Mouse (Mus musculus) limb, embryonic 10.5 days (tissue): ENCODE measurements around the gene Zfp987. TPM values are rescaled to one million over a fixed set of nuclear protein-coding genes. Genes with fewer than 3 reads are reported as not detected.
A peak's percentile ranks its signal among the peaks of the same experiment; 100 is the strongest.
"Not testable (repeated sequence)": the region's sequence is repeated elsewhere in the genome, so short reads cannot be mapped to it uniquely, and the experiment has no call there.

Experiments used
- DNase-seq: peaks from one replicate; pipeline ENCODE4 v3.0.0-alpha.2; 2017; ENCODE audit warnings: low spot score
- H3K27ac ChIP-seq: fragments of 300-500 bp; sonication (generic); 2 replicates; pipeline ENCODE4 v1.5.1; 2016; ENCODE audit warnings: mild to moderate bottlenecking
- H3K27me3 ChIP-seq: fragments of 300-500 bp; sonication (generic); 2 replicates; pipeline ENCODE4 v1.6.1; 2016; ENCODE audit warnings: low read depth, mild to moderate bottlenecking; ENCODE audit not compliant: poor library complexity, severe bottlenecking
- H3K36me3 ChIP-seq: fragments of 300-500 bp; sonication (generic); 2 replicates; pipeline ENCODE4 v1.6.1; 2016; ENCODE audit warnings: mild to moderate bottlenecking, moderate library complexity
- H3K4me1 ChIP-seq: fragments of 300-500 bp; sonication (generic); 2 replicates; pipeline ENCODE4 v1.6.1; 2016
- H3K4me3 ChIP-seq: fragments of 300-500 bp; sonication (generic); 2 replicates; pipeline ENCODE4 v1.5.1; 2016; ENCODE audit warnings: mild to moderate bottlenecking, moderate library complexity
- H3K9me3 ChIP-seq: fragments of 300-500 bp; sonication (generic); replicated peaks from 2 replicates; pipeline ENCODE4 v1.6.1; 2016; ENCODE audit warnings: mild to moderate bottlenecking
- WGBS: fragments of 180-500 bp; shearing (Covaris S2); methylation state at CpG from one replicate; pipeline ENCODE4 v1.1.7; 2016; 5-methylcytosine and 5-hydroxymethylcytosine counted together
- polyA plus RNA-seq: library from polyadenylated mRNA; unstranded; fragments of >200 nt; fragmentation: Nextera tagmentation; extraction: Ambion mirVana; gene quantifications from 2 replicates; pipeline ENCODE4 v1.2.1, GENCODE M21; 2016

Zfp987 gene
- polyA plus RNA-seq = 0.09 TPM in 2 replicates

- not testable (repeated sequence) for H3K4me3 ChIP-seq, H3K4me1 ChIP-seq, H3K9me3 ChIP-seq, H3K36me3 ChIP-seq, DNase-seq, H3K27me3 ChIP-seq, H3K27ac ChIP-seq
- 85% methylated on average over 3 of the region's 3 CpGs for WGBS
Observed at GRCm38 (mm10) chr4:146096998-146097397, at the start of gene Zfp987. Zfp987 (plus strand) TSS chr4:146097298.

- H3K9me3 ChIP-seq = peaks cover 17% of the 10 kb centered on the region; the same call in 1 of the 2 replicates
- WGBS = 87% methylated on average over 1 of the region's 1 CpGs
- not testable (repeated sequence) for DNase-seq, H3K27me3 ChIP-seq, H3K36me3 ChIP-seq, H3K27ac ChIP-seq, H3K4me1 ChIP-seq, H3K4me3 ChIP-seq
Observed at GRCm38 (mm10) chr4:146052536-146052935, 44.6 kb upstream of the Zfp987 start.

- not testable (repeated sequence) for H3K36me3 ChIP-seq, H3K27ac ChIP-seq, H3K4me3 ChIP-seq, DNase-seq, H3K4me1 ChIP-seq, H3K27me3 ChIP-seq
- H3K9me3 ChIP-seq = peaks cover 20% of the 10 kb centered on the region; the same call in 1 of the 2 replicates
- WGBS = 86% methylated on average over 2 of the region's 2 CpGs
Observed at GRCm38 (mm10) chr4:146053445-146053844, 43.7 kb upstream of the Zfp987 start.

GRCm38 (mm10) chr4:146055335-146055734 is 41.8 kb upstream of the Zfp987 start:
- no peaks in the 10 kb centered on the region for H3K4me1 ChIP-seq
- H3K27ac ChIP-seq = no peak overlapping the region
- H3K4me3 ChIP-seq = no peak overlapping the region
- H3K9me3 ChIP-seq = peaks cover 27% of the 10 kb centered on the region
- 70% methylated on average over 2 of the region's 2 CpGs for WGBS
- no peak for DNase-seq
- H3K36me3 ChIP-seq = no peaks in the 10 kb centered on the region
- no peaks in the 10 kb centered on the region for H3K27me3 ChIP-seq

GRCm38 (mm10) chr4:146058646-146059045 is 38.5 kb upstream of the Zfp987 start:
- H3K36me3 ChIP-seq, DNase-seq, H3K27ac ChIP-seq, H3K27me3 ChIP-seq, H3K4me3 ChIP-seq, H3K4me1 ChIP-seq: not testable (repeated sequence)
- WGBS = 94% methylated on average over 12 of the region's 12 CpGs
- peaks cover 43% of the 10 kb centered on the region for H3K9me3 ChIP-seq

GRCm38 (mm10) chr4:146059078-146059477 is 38.0 kb upstream of the Zfp987 start:
- H3K9me3 ChIP-seq = peaks cover 43% of the 10 kb centered on the region
- H3K27me3 ChIP-seq, H3K4me3 ChIP-seq, DNase-seq, H3K4me1 ChIP-seq, H3K27ac ChIP-seq, H3K36me3 ChIP-seq: not testable (repeated sequence)
- 94% methylated on average over 4 of the region's 4 CpGs for WGBS

- DNase-seq, H3K36me3 ChIP-seq, H3K27me3 ChIP-seq, H3K4me1 ChIP-seq, H3K4me3 ChIP-seq, H3K27ac ChIP-seq: not testable (repeated sequence)
- H3K9me3 ChIP-seq = peaks cover 41% of the 10 kb centered on the region
- WGBS = 93% methylated on average over 25 of the region's 26 CpGs
Observed at GRCm38 (mm10) chr4:146059974-146060693, 37.0 kb upstream of the Zfp987 start.

GRCm38 (mm10) chr4:146061082-146061481 is 36.0 kb upstream of the Zfp987 start:
- not testable (repeated sequence) for H3K4me1 ChIP-seq, H3K27me3 ChIP-seq, DNase-seq, H3K27ac ChIP-seq, H3K4me3 ChIP-seq, H3K36me3 ChIP-seq
- peaks cover 37% of the 10 kb centered on the region for H3K9me3 ChIP-seq
- 94% methylated on average over 11 of the region's 11 CpGs for WGBS

GRCm38 (mm10) chr4:146062021-146062420 is 35.1 kb upstream of the Zfp987 start:
- H3K4me3 ChIP-seq, H3K4me1 ChIP-seq, H3K27ac ChIP-seq, H3K36me3 ChIP-seq, DNase-seq, H3K27me3 ChIP-seq: not testable (repeated sequence)
- WGBS = 97% methylated on average over 12 of the region's 12 CpGs
- H3K9me3 ChIP-seq = peaks cover 33% of the 10 kb centered on the region

- H3K4me1 ChIP-seq, H3K36me3 ChIP-seq, H3K27me3 ChIP-seq, H3K4me3 ChIP-seq, DNase-seq, H3K27ac ChIP-seq: not testable (repeated sequence)
- H3K9me3 ChIP-seq = peaks cover 34% of the 10 kb centered on the region
- WGBS = 85% methylated on average over 6 of the region's 6 CpGs
Observed at GRCm38 (mm10) chr4:146063001-146063400, 34.1 kb upstream of the Zfp987 start.

GRCm38 (mm10) chr4:146063621-146064020 is 33.5 kb upstream of the Zfp987 start:
- peaks cover 34% of the 10 kb centered on the region for H3K9me3 ChIP-seq
- DNase-seq, H3K36me3 ChIP-seq, H3K27me3 ChIP-seq, H3K4me3 ChIP-seq, H3K27ac ChIP-seq, H3K4me1 ChIP-seq: not testable (repeated sequence)
- WGBS = 91% methylated on average over 15 of the region's 15 CpGs

- not testable (repeated sequence) for DNase-seq, H3K27me3 ChIP-seq, H3K4me3 ChIP-seq, H3K27ac ChIP-seq, H3K4me1 ChIP-seq, H3K36me3 ChIP-seq
- peaks cover 27% of the 10 kb centered on the region; the same call in 1 of the 2 replicates for H3K9me3 ChIP-seq
- WGBS = 80% methylated on average over 5 of the region's 5 CpGs
Observed at GRCm38 (mm10) chr4:146064807-146065206, 32.3 kb upstream of the Zfp987 start.

GRCm38 (mm10) chr4:146066932-146067580 is 30.0 kb upstream of the Zfp987 start:
- not testable (repeated sequence) for H3K36me3 ChIP-seq, H3K27ac ChIP-seq, H3K27me3 ChIP-seq, H3K4me1 ChIP-seq
- peaks cover 17% of the 10 kb centered on the region; the same call in 1 of the 2 replicates for H3K9me3 ChIP-seq
- peak overlapping the region; percentile 42 for H3K4me3 ChIP-seq
- WGBS = 34% methylated on average over 45 of the region's 45 CpGs
- peak; percentile 33 for DNase-seq
